Comparison of ENCODE assay signal across 7 mouse cellular contexts in the genomic region with DNA sequence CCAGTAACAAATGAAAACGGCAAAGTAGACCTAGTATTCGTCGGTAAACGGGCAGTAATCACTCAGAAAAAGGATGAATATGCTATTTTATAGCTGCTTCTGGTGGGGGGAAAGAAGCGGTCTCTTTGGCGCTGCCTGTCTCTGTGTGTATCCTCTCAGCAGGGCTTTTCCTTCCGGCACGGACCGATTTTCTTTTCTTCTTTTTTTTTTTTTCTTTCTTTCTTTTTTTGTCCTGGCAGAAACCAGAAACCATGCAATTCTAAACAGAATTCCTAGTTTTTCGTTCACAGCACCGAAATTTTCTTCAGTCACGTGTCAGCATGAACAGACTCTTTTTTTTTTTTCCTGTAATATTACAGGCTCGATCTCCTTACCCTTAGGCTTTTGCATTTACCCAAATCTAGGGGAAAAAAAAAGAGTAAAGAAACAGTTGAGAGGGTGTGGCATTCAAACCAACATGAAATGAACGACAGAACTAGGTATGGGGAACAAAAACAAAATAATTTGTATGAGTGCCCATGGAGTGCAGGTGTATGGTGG. TPM values are rescaled to one million over a fixed set of nuclear protein-coding genes. Genes with fewer than 3 reads are reported as not detected.
DNase-seq lines count a peak whose midpoint lies in the region; ATAC-seq and TF ChIP-seq lines count a peak whose summit lies in the region.

No protein-coding gene starts in this region.

- WGBS in forebrain, embryonic 10.5 days, result 4% methylated on average over 14 of the region's 14 CpGs
- 9% methylated on average over 14 of the region's 14 CpGs for WGBS in intestine, postnatal 0 days
- 1% methylated on average over 14 of the region's 14 CpGs for WGBS in olfactory bulb, adult 2 months

- peak; percentile 31 for DNase-seq in right cerebral cortex, adult 18-20 months
- DNase-seq in right cerebral cortex, postnatal 25 days, result no peak
- DNase-seq in forebrain, embryonic 10.5 days (ENCODE audit: extremely low spot score, low spot score), result no peak
- no peak for DNase-seq in ovary, postnatal 10 days (ENCODE audit: low spot score)

- peak overlapping the region; percentile 94 for H3K4me3 ChIP-seq in forebrain, embryonic 10.5 days
- peak overlapping the region; percentile 92 for H3K4me3 ChIP-seq in intestine, postnatal 0 days (ENCODE audit: low read depth, low read length)
- peak overlapping the region; percentile 37 for H3K4me3 ChIP-seq in olfactory bulb, adult 2 months (ENCODE audit: insufficient read depth, low read depth, low read length)

- no peak for TF ChIP-seq CTCF in intestine, postnatal 0 days (IDR thresholded peaks at IDR 0.05; ENCODE audit: low read depth)
- TF ChIP-seq CTCF in olfactory bulb, adult 2 months (IDR thresholded peaks at IDR 0.05; ENCODE audit: insufficient read depth, low read depth, low read length), result no peak

- peaks cover 7% of the 10 kb centered on the region; the same call in 1 of the 2 replicates for H3K9me3 ChIP-seq in forebrain, embryonic 10.5 days
- H3K9me3 ChIP-seq in intestine, postnatal 0 days (ENCODE audit: control insufficient read depth), result no peaks in the 10 kb centered on the region

- H3K36me3 ChIP-seq in forebrain, embryonic 10.5 days (replicated peaks), result no peaks in the 10 kb centered on the region
- H3K36me3 ChIP-seq in intestine, postnatal 0 days (ENCODE audit: control insufficient read depth, insufficient read depth), result no peaks in the 10 kb centered on the region

- ATAC-seq in intestine, postnatal 0 days, result no peak
- ATAC-seq in inflammation-experienced regulatory T-cells, adult 6 months, result no peak

- H3K4me1 ChIP-seq in forebrain, embryonic 10.5 days, result peaks cover 35% of the 10 kb centered on the region
- H3K4me1 ChIP-seq in intestine, postnatal 0 days (replicated peaks; ENCODE audit: control insufficient read depth, insufficient read depth, low read length), result peaks cover 6% of the 10 kb centered on the region; the same call in 1 of the 2 replicates
- H3K4me1 ChIP-seq in olfactory bulb, adult 2 months (ENCODE audit: control insufficient read depth, insufficient read depth, low read length), result peaks cover 2% of the 10 kb centered on the region

- peak overlapping the region; percentile 88 for H3K4me2 ChIP-seq in intestine, postnatal 0 days (replicated peaks; ENCODE audit: low read depth)

- H3K9ac ChIP-seq in intestine, postnatal 0 days (ENCODE audit: low read depth, low read length), result peak overlapping the region; percentile 96

- TF ChIP-seq POLR2A in olfactory bulb, adult 2 months (IDR thresholded peaks at IDR 0.05; ENCODE audit: insufficient read depth, low read depth, low read length), result no peak

- H3K27me3 ChIP-seq in forebrain, embryonic 10.5 days (ENCODE audit: poor library complexity, severe bottlenecking), result peaks cover 11% of the 10 kb centered on the region; the same call in 1 of the 2 replicates
- no peaks in the 10 kb centered on the region for H3K27me3 ChIP-seq in intestine, postnatal 0 days (replicated peaks; ENCODE audit: control insufficient read depth, insufficient read depth, low read length)

- H3K27ac ChIP-seq in forebrain, embryonic 10.5 days, result peak overlapping the region; percentile 100
- H3K27ac ChIP-seq in intestine, postnatal 0 days (ENCODE audit: low read depth, low read length), result no peak overlapping the region
- H3K27ac ChIP-seq in olfactory bulb, adult 2 months (ENCODE audit: insufficient read depth, low read depth, low read length), result peak overlapping the region; percentile 99

RNA-seq across cellular contexts. Expression of a gene that starts 1.4 kb away (rescaled TPM):
- polyA plus RNA-seq in forebrain, embryonic 10.5 days (2016; fragmentation: Nextera tagmentation; extraction: Ambion mirVana), result 26.7 and 27.9 TPM in 2 replicates
- polyA plus RNA-seq in intestine, postnatal 0 days (2015; fragmentation: Nextera tagmentation; extraction: Ambion mirVana), result 5.4 and 5.9 TPM in 2 replicates
- 189 TPM in 1 of 2 replicates, not detected in the other for polyA plus RNA-seq in olfactory bulb, adult 2 months (2012; ENCODE audit: insufficient read depth, insufficient read length, low replicate concordance, missing spikeins)
- polyA plus RNA-seq in inflammation-experienced regulatory T-cells, adult 6 months (2017; shearing (Covaris generic)), result 10 to 100 TPM; 12.5 to 23.8 (median 19.7) TPM

Comparison
In these comparisons a context has a peak if more than half of its experiments do, and no peak if none do; other contexts are left out.
1. H3K4me3 ChIP-seq: peak in every context shown above with its lines; median percentile 94 in forebrain, embryonic 10.5 days; 92 in intestine, postnatal 0 days; 37 in olfactory bulb, adult 2 months.